Mouse (Mus musculus) erythroblast, embryonic 14.5 days (primary cell): ENCODE data around the gene Itk. TPM values are rescaled to one million over a fixed set of nuclear protein-coding genes. Genes with fewer than 3 reads are reported as not detected.

Experiments used
- H3K27me3 ChIP-seq: 2 replicates; pipeline ENCODE4 v1.6.1; 2012; ENCODE audit warnings: inconsistent platforms; ENCODE audit not compliant: control insufficient read depth
- H3K36me3 ChIP-seq: 2 replicates; pipeline ENCODE4 v1.6.1; 2012; ENCODE audit warnings: mild to moderate bottlenecking, inconsistent platforms; ENCODE audit not compliant: control insufficient read depth
- H3K4me1 ChIP-seq: 2 replicates; pipeline ENCODE4 v1.6.1; 2012; ENCODE audit warnings: inconsistent platforms; ENCODE audit not compliant: control insufficient read depth
- H3K4me3 ChIP-seq: replicated peaks from 2 replicates; pipeline ENCODE3; 2012; ENCODE audit warnings: moderate library complexity, mild to moderate bottlenecking, inconsistent platforms
- H3K9me3 ChIP-seq: 2 replicates; pipeline ENCODE4 v1.6.1; 2012; ENCODE audit warnings: low read length, inconsistent platforms, mixed read lengths; ENCODE audit not compliant: control insufficient read depth
- GATA1 ChIP-seq: IDR thresholded peaks from 2 replicates; pipeline ENCODE4 v1.6.1; 2012; ENCODE audit warnings: low read length, inconsistent platforms, mixed read lengths
- TAL1 ChIP-seq: IDR thresholded peaks from 3 replicates; pipeline ENCODE4 v1.6.1; 2012; ENCODE audit warnings: low read length, inconsistent platforms, mixed read lengths
- polyA plus RNA-seq: library from polyadenylated mRNA; stranded (reverse); fragments of >175 nt; gene quantifications from 2 replicates; pipeline ENCODE4 v1.2.3, GENCODE M21; 2012

The Itk gene
- polyA plus RNA-seq, 1 experiment = 0.06 TPM

GRCm38 (mm10) chr11:46314534-46314933 lies 74.8 kb downstream of the Itk start:
- no peak overlapping the region for H3K4me3 ChIP-seq
- no peaks in the 10 kb centered on the region for H3K36me3 ChIP-seq
- TF ChIP-seq TAL1 = no peak
- TF ChIP-seq GATA1 = no peak
- H3K27me3 ChIP-seq = peaks cover 49% of the 10 kb centered on the region
- H3K4me1 ChIP-seq = peaks cover 18% of the 10 kb centered on the region
- no peaks in the 10 kb centered on the region for H3K9me3 ChIP-seq

- Histone ChIP-seq H3K36me3 (no peaks in the 10 kb centered on the region), H3K4me3 (no peak overlapping the region), H3K4me1 (peaks cover 18% of the 10 kb centered on the region), H3K9me3 (no peaks in the 10 kb centered on the region), H3K27me3 (peaks cover 49% of the 10 kb centered on the region)
- TF ChIP-seq TAL1 (no peak), GATA1 (no peak)
Measured at GRCm38 (mm10) chr11:46313851-46314250, 75.5 kb downstream of the Itk start.

- peaks cover 19% of the 10 kb centered on the region for H3K4me1 ChIP-seq
- H3K9me3 ChIP-seq = no peaks in the 10 kb centered on the region
- H3K36me3 ChIP-seq = no peaks in the 10 kb centered on the region
- TF ChIP-seq TAL1 (no peak), GATA1 (no peak)
- peaks cover 49% of the 10 kb centered on the region for H3K27me3 ChIP-seq
- H3K4me3 ChIP-seq = peak within 1 kb of the TSS; percentile 61
Measured at GRCm38 (mm10) chr11:46312523-46313035, 76.7 kb downstream of the Itk start, which contains the start of gene Cyfip2. TSS of gene Cyfip2 (minus strand) at chr11:46312859.

GRCm38 (mm10) chr11:46311703-46312522 lies 77.4 kb downstream of the Itk start:
- Histone ChIP-seq H3K9me3 (no peaks in the 10 kb centered on the region), H3K4me1 (peaks cover 20% of the 10 kb centered on the region), H3K4me3 (peak overlapping the region; percentile 61), H3K27me3 (peaks cover 49% of the 10 kb centered on the region), H3K36me3 (no peaks in the 10 kb centered on the region)
- TF ChIP-seq GATA1 (no peak), TAL1 (no peak)

GRCm38 (mm10) chr11:46311181-46311702 lies 78.1 kb downstream of the Itk start:
- Histone ChIP-seq H3K36me3 (no peaks in the 10 kb centered on the region), H3K4me3 (peak overlapping the region; percentile 61), H3K4me1 (peaks cover 20% of the 10 kb centered on the region), H3K9me3 (no peaks in the 10 kb centered on the region), H3K27me3 (peaks cover 49% of the 10 kb centered on the region)
- no peak for TF ChIP-seq TAL1
- TF ChIP-seq GATA1 = no peak

- Histone ChIP-seq H3K27me3 (peaks cover 49% of the 10 kb centered on the region), H3K9me3 (no peaks in the 10 kb centered on the region), H3K36me3 (no peaks in the 10 kb centered on the region), H3K4me1 (peaks cover 20% of the 10 kb centered on the region), H3K4me3 (no peak overlapping the region)
- TF ChIP-seq GATA1 (no peak), TAL1 (no peak)
Measured at GRCm38 (mm10) chr11:46310647-46311063, 78.7 kb downstream of the Itk start.

- H3K9me3 ChIP-seq = no peaks in the 10 kb centered on the region
- no peak for TF ChIP-seq TAL1
- TF ChIP-seq GATA1 = no peak
- H3K27me3 ChIP-seq = peaks cover 49% of the 10 kb centered on the region
- no peak overlapping the region for H3K4me3 ChIP-seq
- H3K4me1 ChIP-seq = peaks cover 20% of the 10 kb centered on the region
- no peaks in the 10 kb centered on the region for H3K36me3 ChIP-seq
Measured at GRCm38 (mm10) chr11:46309808-46310555, 79.3 kb downstream of the Itk start.

- no peaks in the 10 kb centered on the region for H3K36me3 ChIP-seq
- H3K9me3 ChIP-seq = no peaks in the 10 kb centered on the region
- peaks cover 42% of the 10 kb centered on the region for H3K27me3 ChIP-seq
- TF ChIP-seq GATA1 (no peak), TAL1 (no peak)
- no peak overlapping the region for H3K4me3 ChIP-seq
- peaks cover 20% of the 10 kb centered on the region for H3K4me1 ChIP-seq
Measured at GRCm38 (mm10) chr11:46309111-46309741, 80.1 kb downstream of the Itk start.
